Mouse (Mus musculus) lung, postnatal 0 days (tissue): ENCODE measurements around the gene Dscam. TPM values are rescaled to one million over a fixed set of nuclear protein-coding genes. Genes with fewer than 3 reads are reported as not detected.

Experiments
- ATAC-seq: fragments of 200-750 bp; cut with Nextera tagmentation; 2 replicates; pipeline ENCODE4 v1.8.0; 2017; ENCODE audit warnings: moderate library complexity
- DNase-seq: peaks from one replicate; pipeline ENCODE4 v3.0.0-alpha.2; 2016; ENCODE audit warnings: low spot score
- H3K27ac ChIP-seq: fragments of 300-500 bp; sonication (generic); 2 replicates; pipeline ENCODE4 v1.5.1; 2014; ENCODE audit warnings: antibody characterized with exemption, mild to moderate bottlenecking, low read length, mixed read lengths
- H3K27me3 ChIP-seq: fragments of 300-500 bp; sonication (generic); replicated peaks from 2 replicates; pipeline ENCODE4 v1.6.1; 2014; ENCODE audit warnings: low read length, mixed read lengths; ENCODE audit not compliant: insufficient read depth
- H3K36me3 ChIP-seq: fragments of 300-500 bp; sonication (generic); 2 replicates; pipeline ENCODE4 v1.6.1; 2014; ENCODE audit warnings: low read length, mixed read lengths; ENCODE audit not compliant: insufficient read depth
- H3K4me1 ChIP-seq: fragments of 300-500 bp; sonication (generic); 2 replicates; pipeline ENCODE4 v1.6.1; 2014; ENCODE audit warnings: antibody characterized with exemption, low read depth, low read length, mixed read lengths; ENCODE audit not compliant: insufficient read depth
- H3K4me2 ChIP-seq: fragments of 300-500 bp; sonication (generic); replicated peaks from 2 replicates; pipeline ENCODE4 v1.6.1; 2014; ENCODE audit warnings: low read depth, mild to moderate bottlenecking, low read length, moderate library complexity, mixed read lengths
- H3K4me3 ChIP-seq: fragments of 300-500 bp; sonication (generic); 2 replicates; pipeline ENCODE4 v1.5.1; 2014; ENCODE audit warnings: low read depth, low read length
- H3K9ac ChIP-seq: fragments of 300-500 bp; sonication (generic); replicated peaks from 2 replicates; pipeline ENCODE4 v1.6.1; 2014; ENCODE audit warnings: low read depth, mild to moderate bottlenecking
- H3K9me3 ChIP-seq: fragments of 300-500 bp; sonication (generic); 2 replicates; pipeline ENCODE4 v1.6.1; 2016; ENCODE audit warnings: low read length, mixed read lengths
- CTCF ChIP-seq: IDR thresholded peaks from 2 replicates; pipeline ENCODE4 v1.5.1; 2016; ENCODE audit warnings: antibody characterized with exemption, mild to moderate bottlenecking
- EP300 ChIP-seq: IDR thresholded peaks from 2 replicates; pipeline ENCODE4 v1.6.1; 2016; ENCODE audit warnings: antibody characterized with exemption, mild to moderate bottlenecking, control low read depth
- WGBS: fragments of 180-500 bp; shearing (Covaris S2); extraction: QIAGEN DNeasy Blood & Tissue Kit; methylation state at CpG from one replicate; pipeline ENCODE4 v1.1.7; 2014; 5-methylcytosine and 5-hydroxymethylcytosine counted together
- polyA plus RNA-seq: library from polyadenylated mRNA; unstranded; fragments of >200 nt; fragmentation: Nextera tagmentation; extraction: Ambion mirVana; gene quantifications from 2 replicates; pipeline ENCODE4 v1.2.1, GENCODE M21; 2015

Dscam gene
- polyA plus RNA-seq, 1 experiment from 2014 or later: not detected

DNA sequence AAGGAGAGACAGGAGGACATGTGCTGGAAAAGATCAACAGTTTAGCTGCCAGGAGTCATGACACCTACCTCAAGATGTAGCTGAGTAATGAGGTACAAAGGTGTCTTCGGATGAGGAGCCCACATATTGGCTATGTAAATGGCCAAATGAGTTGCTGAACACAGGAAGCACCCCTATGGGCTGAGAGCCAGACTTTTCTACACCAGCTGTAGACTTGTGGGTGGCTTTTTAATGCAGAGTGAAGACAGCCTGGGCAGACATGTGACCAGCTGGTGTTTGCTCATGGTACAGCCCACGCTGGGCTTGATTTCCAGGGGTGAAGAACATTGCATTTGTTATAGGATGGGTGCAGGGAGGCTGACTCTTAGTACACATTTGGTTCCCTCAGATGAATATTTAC, 43.3 kb downstream of the Dscam start:
- ATAC-seq: no peak

DNA sequence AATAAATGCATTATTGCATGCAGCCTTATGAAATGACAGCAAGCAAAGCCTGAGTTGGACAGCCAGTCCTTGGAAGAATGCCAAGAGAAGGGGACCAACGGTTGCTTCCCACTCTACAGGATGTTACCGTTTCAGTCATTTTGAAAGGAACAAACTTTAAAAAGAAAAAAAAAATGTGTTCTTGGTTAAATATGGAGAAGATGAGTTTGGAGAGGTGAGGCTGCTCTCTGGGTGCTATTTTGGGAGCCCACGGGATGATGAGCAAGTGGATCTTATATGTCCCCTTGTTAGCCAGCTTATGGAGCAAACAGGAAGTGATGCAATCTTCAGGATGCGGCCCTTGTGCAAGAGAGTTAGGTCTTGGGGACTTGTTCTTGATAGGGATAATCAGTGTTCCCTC, 60.5 kb downstream of the Dscam start:
- H3K4me2 ChIP-seq: no peak overlapping the region
- H3K27me3 ChIP-seq: no peaks in the 10 kb centered on the region
- TF ChIP-seq CTCF (no peak), EP300 (no peak)
- no peaks in the 10 kb centered on the region for H3K36me3 ChIP-seq
- ATAC-seq: no peak
- no peak overlapping the region for H3K4me3 ChIP-seq
- H3K9me3 ChIP-seq: no peaks in the 10 kb centered on the region
- no peak overlapping the region for H3K9ac ChIP-seq
- 40% methylated on average over 4 of the region's 4 CpGs for WGBS
- DNase-seq: no peak
- H3K27ac ChIP-seq: no peak overlapping the region
- no peaks in the 10 kb centered on the region for H3K4me1 ChIP-seq

More for the DNA sequence above, 43.3 kb downstream of the Dscam start:
- no peak for TF ChIP-seq EP300
- TF ChIP-seq CTCF: no peak
- Histone ChIP-seq H3K27ac (no peak overlapping the region), H3K4me3 (no peak overlapping the region), H3K4me2 (no peak overlapping the region), H3K36me3 (no peaks in the 10 kb centered on the region), H3K4me1 (no peaks in the 10 kb centered on the region), H3K9me3 (no peaks in the 10 kb centered on the region), H3K9ac (no peak overlapping the region), H3K27me3 (no peaks in the 10 kb centered on the region)
- 51% methylated on average over 2 of the region's 2 CpGs for WGBS
- DNase-seq: no peak

DNA sequence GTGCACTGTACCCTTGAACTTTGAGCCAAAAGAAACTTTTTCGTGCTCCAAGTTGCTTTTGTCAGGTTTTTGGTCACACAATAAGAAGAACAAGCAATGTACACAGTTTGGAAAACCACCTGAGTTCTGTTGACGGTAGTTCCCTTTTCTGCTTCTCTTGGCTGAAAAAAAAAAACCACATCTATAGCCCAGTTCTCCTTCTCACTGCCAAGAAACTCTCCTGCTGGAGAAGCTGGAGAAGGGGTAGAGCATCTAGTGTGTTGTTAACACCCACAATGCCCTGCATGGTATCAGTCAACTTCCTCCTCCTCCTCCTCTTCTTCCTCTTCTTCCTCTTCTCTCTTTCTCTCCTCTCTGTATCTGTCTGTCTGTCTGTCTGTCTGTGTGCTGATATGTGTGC, 65.3 kb downstream of the Dscam start:
- 71% methylated on average over 2 of the region's 2 CpGs for WGBS
- H3K27ac ChIP-seq: no peak overlapping the region
- H3K9me3 ChIP-seq: no peaks in the 10 kb centered on the region
- TF ChIP-seq CTCF: no peak
- TF ChIP-seq EP300: no peak
- no peak for ATAC-seq
- H3K9ac ChIP-seq: no peak overlapping the region
- H3K4me3 ChIP-seq: no peak overlapping the region
- no peaks in the 10 kb centered on the region for H3K4me1 ChIP-seq
- no peaks in the 10 kb centered on the region for H3K36me3 ChIP-seq
- DNase-seq: no peak
- no peaks in the 10 kb centered on the region for H3K27me3 ChIP-seq
- H3K4me2 ChIP-seq: no peak overlapping the region

DNA sequence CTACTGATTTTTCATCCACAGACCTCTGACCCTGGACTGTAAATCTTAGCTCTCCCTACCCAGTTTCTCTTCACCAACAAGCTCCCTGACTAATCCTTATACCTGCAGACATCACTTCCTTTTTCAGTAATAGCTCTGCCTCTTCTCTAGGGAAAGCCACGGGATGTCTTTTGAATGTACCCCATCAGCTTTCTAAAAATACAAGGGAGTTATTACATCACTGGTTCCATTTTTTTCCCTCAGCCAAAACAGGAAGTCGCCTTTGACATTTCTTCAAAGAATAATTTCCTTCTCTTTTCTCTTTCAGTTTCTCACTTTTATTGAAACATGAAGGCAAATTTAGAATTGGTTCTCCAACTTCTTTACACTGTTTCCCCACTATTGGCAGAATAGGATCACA, 67.5 kb downstream of the Dscam start:
- DNase-seq (no peak), ATAC-seq (no peak)
- Histone ChIP-seq H3K4me3 (no peak overlapping the region), H3K9me3 (no peaks in the 10 kb centered on the region), H3K27ac (no peak overlapping the region), H3K36me3 (no peaks in the 10 kb centered on the region), H3K9ac (no peak overlapping the region), H3K4me2 (no peak overlapping the region), H3K27me3 (no peaks in the 10 kb centered on the region), H3K4me1 (no peaks in the 10 kb centered on the region)
- WGBS: 56% methylated on average over 2 of the region's 2 CpGs
- no peak for TF ChIP-seq CTCF

DNA sequence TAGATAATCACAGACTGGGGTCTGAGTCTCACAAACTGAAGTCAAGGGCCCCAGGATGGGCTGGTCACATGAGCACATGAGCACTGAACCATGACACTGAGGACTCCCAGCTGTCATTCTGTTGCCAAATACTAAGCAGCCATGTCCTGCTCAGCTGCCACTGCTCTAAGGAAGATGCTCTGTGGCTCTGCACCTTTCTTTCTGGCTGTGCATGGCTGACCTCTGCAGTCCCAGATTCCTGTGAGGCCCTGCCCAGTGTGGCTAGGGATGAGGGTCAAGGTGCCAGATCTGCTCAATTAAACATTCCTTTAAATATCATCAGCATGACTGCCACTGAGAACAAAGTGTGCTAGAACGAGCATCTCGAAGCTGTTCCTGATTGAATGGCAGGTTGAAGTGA, 70.5 kb downstream of the Dscam start:
- H3K4me3 ChIP-seq: no peak overlapping the region
- no peak overlapping the region for H3K27ac ChIP-seq
- TF ChIP-seq EP300: no peak
- TF ChIP-seq CTCF: no peak
- no peaks in the 10 kb centered on the region for H3K4me1 ChIP-seq
- no peaks in the 10 kb centered on the region for H3K36me3 ChIP-seq
- H3K9ac ChIP-seq: no peak overlapping the region
- H3K4me2 ChIP-seq: no peak overlapping the region
- no peak for ATAC-seq
- no peaks in the 10 kb centered on the region for H3K27me3 ChIP-seq
- WGBS: 59% methylated on average over 2 of the region's 2 CpGs
- no peak for DNase-seq
- H3K9me3 ChIP-seq: no peaks in the 10 kb centered on the region

DNA sequence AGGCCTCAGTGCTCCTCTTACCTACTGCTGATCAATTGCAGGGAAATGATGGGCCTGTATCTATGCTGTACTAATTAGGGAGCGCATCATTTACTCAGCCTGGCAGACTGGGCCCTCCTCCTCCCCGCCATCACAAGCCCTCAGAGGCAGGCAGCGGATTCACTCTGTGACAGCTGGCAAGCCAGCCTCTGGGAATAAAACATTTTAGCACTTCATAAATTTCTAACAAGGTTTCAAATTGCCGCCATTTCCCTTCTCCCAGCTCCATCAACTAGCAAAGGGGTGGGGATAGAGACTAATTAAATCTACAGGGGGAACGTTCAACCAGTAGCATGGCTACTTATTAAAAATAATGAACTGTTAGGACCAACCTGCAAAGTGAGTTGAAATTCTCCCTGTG, 72.0 kb downstream of the Dscam start:
- Histone ChIP-seq H3K27ac (no peak overlapping the region), H3K4me1 (no peaks in the 10 kb centered on the region), H3K27me3 (no peaks in the 10 kb centered on the region), H3K36me3 (no peaks in the 10 kb centered on the region), H3K4me3 (no peak overlapping the region), H3K4me2 (no peak overlapping the region), H3K9ac (no peak overlapping the region), H3K9me3 (no peaks in the 10 kb centered on the region)
- ATAC-seq: no peak
- 51% methylated on average over 5 of the region's 5 CpGs for WGBS
- DNase-seq: no peak
- TF ChIP-seq CTCF (no peak), EP300 (no peak)

DNA sequence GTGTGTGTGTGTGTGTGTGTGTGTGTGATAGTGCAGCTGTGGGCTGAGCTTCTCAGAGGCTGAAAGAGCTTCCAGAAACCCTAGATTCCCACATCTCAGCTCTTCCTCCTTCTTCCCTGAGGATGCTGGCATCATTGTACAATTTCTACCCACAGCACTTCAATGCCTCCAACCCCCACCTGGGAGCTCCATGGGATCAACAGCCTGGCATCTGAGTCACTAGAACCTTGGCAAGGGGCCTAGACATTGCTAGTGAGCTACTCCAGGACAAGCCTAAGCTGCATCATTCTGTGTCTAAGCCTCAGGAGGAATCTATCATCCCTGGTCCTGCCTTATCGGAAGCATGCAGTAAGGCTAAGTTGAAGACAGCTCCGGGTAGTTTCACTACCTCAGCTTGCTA, 73.8 kb downstream of the Dscam start:
- TF ChIP-seq EP300 (no peak), CTCF (no peak)
- H3K36me3 ChIP-seq: no peaks in the 10 kb centered on the region
- no peak for DNase-seq
- H3K27me3 ChIP-seq: no peaks in the 10 kb centered on the region
- no peak overlapping the region for H3K4me2 ChIP-seq
- no peak overlapping the region for H3K9ac ChIP-seq
- no peaks in the 10 kb centered on the region for H3K4me1 ChIP-seq
- H3K4me3 ChIP-seq: no peak overlapping the region
- 95% methylated on average over 2 of the region's 2 CpGs for WGBS
- H3K27ac ChIP-seq: no peak overlapping the region
- ATAC-seq: no peak
- no peaks in the 10 kb centered on the region for H3K9me3 ChIP-seq
